Mouse (Mus musculus) layer of hippocampus, adult 18-20 months (tissue): ENCODE results near the gene Nsun7. TPM values are rescaled to one million over a fixed set of nuclear protein-coding genes. Genes with fewer than 3 reads are reported as not detected.

Experiments
- DNase-seq, 2 experiments: peaks; one replicate each; pipeline ENCODE4 v3.0.0; 2022; ENCODE audit warnings: low spot score in 2 of 2
- total RNA-seq, 2 experiments: library from RNA; stranded (reverse); gene quantifications; 2 replicates each; pipeline ENCODE4 v1.2.3; 2021

Nsun7 gene
- total RNA-seq, 2 experiments from 2014 or later = 9.2 to 9.5 TPM

- no peak for DNase-seq
Measured at GRCm38 (mm10) chr5:66330806-66331205, 71.1 kb downstream of the Nsun7 start.

- DNase-seq = peak in 1 of 2 experiments; percentile 37
Measured at GRCm38 (mm10) chr5:66337025-66337968, 77.6 kb downstream of the Nsun7 start.

GRCm38 (mm10) chr5:66337969-66338345 is 78.3 kb downstream of the Nsun7 start:
- DNase-seq = peak in 1 of 2 experiments; percentile 56

GRCm38 (mm10) chr5:66338583-66338982 is 78.9 kb downstream of the Nsun7 start:
- peak in 1 of 2 experiments; percentile 26 for DNase-seq

GRCm38 (mm10) chr5:66340356-66341102 is 80.8 kb downstream of the Nsun7 start:
- no peak for DNase-seq

- no peak for DNase-seq
Measured at GRCm38 (mm10) chr5:66341848-66342247, 82.2 kb downstream of the Nsun7 start.

- DNase-seq = no peak
Measured at GRCm38 (mm10) chr5:66342285-66342684, 82.6 kb downstream of the Nsun7 start.

GRCm38 (mm10) chr5:66344182-66344581 is 84.5 kb downstream of the Nsun7 start:
- DNase-seq = no peak

- DNase-seq = no peak
Measured at GRCm38 (mm10) chr5:66345140-66345539, 85.4 kb downstream of the Nsun7 start.

- no peak for DNase-seq
Measured at GRCm38 (mm10) chr5:66346756-66347155, 87.1 kb downstream of the Nsun7 start.

Other genes starting within 250 kb of the Nsun7 start
- gene Rbm47, start 86.8 kb upstream of the Nsun7 start, total RNA-seq = 1 to 10 TPM in 1 of 2 experiments, under 1 TPM in 1; 0.87 to 2.3 TPM